Mouse (Mus musculus): Measurements from ENCODE around the gene Camkv. TPM values are rescaled to one million over a fixed set of nuclear protein-coding genes. Genes with fewer than 3 reads are reported as not detected.

The Camkv gene
- 0.12 and 0.15 TPM in 2 replicates for polyA plus RNA-seq (2012; rRNA removed)

- DNase-seq (ENCODE audit: low spot score) = no peak
Measured at GRCm38 (mm10) chr9:107935374-107935773, at the start of gene Camkv. Camkv (plus strand) TSS chr9:107935674.

- DNase-seq (ENCODE audit: low spot score) = peak; percentile 82
Measured at GRCm38 (mm10) chr9:107887804-107888266, 47.6 kb upstream of the Camkv start, which contains the start of gene Mon1a. Mon1a (plus strand) TSS chr9:107888151.

- peak; percentile 36 for DNase-seq (ENCODE audit: low spot score)
Measured at GRCm38 (mm10) chr9:107888267-107888850, 47.1 kb upstream of the Camkv start.

- no peak for DNase-seq (ENCODE audit: low spot score)
Measured at GRCm38 (mm10) chr9:107890260-107890659, 45.2 kb upstream of the Camkv start.

- no peak for DNase-seq (ENCODE audit: low spot score)
Measured at GRCm38 (mm10) chr9:107891023-107891422, 44.5 kb upstream of the Camkv start.

GRCm38 (mm10) chr9:107898563-107898962 lies 36.9 kb upstream of the Camkv start:
- no peak for DNase-seq (ENCODE audit: low spot score)

GRCm38 (mm10) chr9:107899855-107900254 lies 35.6 kb upstream of the Camkv start:
- no peak for DNase-seq (ENCODE audit: low spot score)

GRCm38 (mm10) chr9:107900840-107901626 lies 34.4 kb upstream of the Camkv start:
- DNase-seq (ENCODE audit: low spot score) = no peak

- DNase-seq (ENCODE audit: low spot score) = no peak
Measured at GRCm38 (mm10) chr9:107901627-107901914, 33.9 kb upstream of the Camkv start.

GRCm38 (mm10) chr9:107904726-107905125 lies 30.7 kb upstream of the Camkv start:
- DNase-seq (ENCODE audit: low spot score) = peak; percentile 73

GRCm38 (mm10) chr9:107906252-107906966 lies 29.1 kb upstream of the Camkv start, which contains the start of gene Mst1r:
Mst1r (plus strand) TSS chr9:107906873.
- DNase-seq (ENCODE audit: low spot score) = peak; percentile 76

GRCm38 (mm10) chr9:107906967-107907800 lies 28.3 kb upstream of the Camkv start:
- peak; percentile 42 for DNase-seq (ENCODE audit: low spot score)

- DNase-seq (ENCODE audit: low spot score) = no peak
Measured at GRCm38 (mm10) chr9:107907801-107908120, 27.7 kb upstream of the Camkv start.

GRCm38 (mm10) chr9:107908410-107909158 lies 26.9 kb upstream of the Camkv start:
- peak; percentile 43 for DNase-seq (ENCODE audit: low spot score)

GRCm38 (mm10) chr9:107910025-107910769 lies 25.3 kb upstream of the Camkv start:
- peak; percentile 44 for DNase-seq (ENCODE audit: low spot score)

- no peak for DNase-seq (ENCODE audit: low spot score)
Measured at GRCm38 (mm10) chr9:107914764-107915420, 20.6 kb upstream of the Camkv start.

- DNase-seq (ENCODE audit: low spot score) = no peak
Measured at GRCm38 (mm10) chr9:107917895-107918608, 17.4 kb upstream of the Camkv start.

GRCm38 (mm10) chr9:107918884-107919283 lies 16.6 kb upstream of the Camkv start:
- no peak for DNase-seq (ENCODE audit: low spot score)

- no peak for DNase-seq (ENCODE audit: low spot score)
Measured at GRCm38 (mm10) chr9:107919441-107919840, 16.0 kb upstream of the Camkv start.

Measured in urinary bladder, adult 2 months (tissue).